Mouse (Mus musculus) heart, adult 8-10 months (tissue): ENCODE measurements at regions not wholly inside any gene's neighbourhood (a gene's known extent, or its start where the extent isn't known, plus 50 kb on each side); places are given as distances from the start of the nearest gene placed in this dataset.
"Not testable (repeated sequence)": the region's sequence is repeated elsewhere in the genome, so short reads cannot be mapped to it uniquely, and the experiment has no call there.

Experiments used
- DNase-seq: peaks from one replicate; pipeline ENCODE4 v3.0.0; 2022; ENCODE audit warnings: low spot score

GRCm38 (mm10) chr11:113132078-113133064 is 350.3 kb downstream of the Sox9 start:
- DNase-seq: no peak

- DNase-seq: no peak
Measured at GRCm38 (mm10) chr11:113133407-113133806, 351.4 kb downstream of the Sox9 start.

GRCm38 (mm10) chr11:113135261-113135660 is 353.2 kb downstream of the Sox9 start:
- DNase-seq: no peak

- no peak for DNase-seq
Measured at GRCm38 (mm10) chr11:113138462-113138861, 356.4 kb downstream of the Sox9 start.

- no peak for DNase-seq
Measured at GRCm38 (mm10) chr11:113140595-113140994, 358.6 kb downstream of the Sox9 start.

GRCm38 (mm10) chr11:113142816-113143215 is 360.8 kb downstream of the Sox9 start:
- no peak for DNase-seq

- DNase-seq: peak; percentile 63
Measured at GRCm38 (mm10) chr11:113143839-113144627, 362.0 kb downstream of the Sox9 start.

- DNase-seq: no peak
Measured at GRCm38 (mm10) chr11:113145721-113146120, 363.7 kb downstream of the Sox9 start.

- no peak for DNase-seq
Measured at GRCm38 (mm10) chr11:113146762-113147161, 364.7 kb downstream of the Sox9 start.

- no peak for DNase-seq
Measured at GRCm38 (mm10) chr11:113147535-113148197, 365.6 kb downstream of the Sox9 start.

GRCm38 (mm10) chr11:113148198-113148537 is 366.1 kb downstream of the Sox9 start:
- no peak for DNase-seq

GRCm38 (mm10) chr11:113155515-113155914 is 373.5 kb downstream of the Sox9 start:
- DNase-seq: no peak

- DNase-seq: no peak
Measured at GRCm38 (mm10) chr11:113163941-113164340, 381.9 kb downstream of the Sox9 start.

- no peak for DNase-seq
Measured at GRCm38 (mm10) chr11:113164510-113164909, 382.5 kb downstream of the Sox9 start.

GRCm38 (mm10) chr11:113165069-113165795 is 383.2 kb downstream of the Sox9 start:
- peak; percentile 82 for DNase-seq

GRCm38 (mm10) chr11:113166517-113166916 is 384.5 kb downstream of the Sox9 start:
- no peak for DNase-seq

- DNase-seq: peak; percentile 49
Measured at GRCm38 (mm10) chr11:113172497-113173140, 390.6 kb downstream of the Sox9 start.

GRCm38 (mm10) chr11:113173317-113173716 is 391.3 kb downstream of the Sox9 start:
- DNase-seq: not testable (repeated sequence)

GRCm38 (mm10) chr11:113174011-113174507 is 392.0 kb downstream of the Sox9 start:
- no peak for DNase-seq

GRCm38 (mm10) chr11:113175323-113175722 is 393.3 kb downstream of the Sox9 start:
- DNase-seq: no peak

GRCm38 (mm10) chr11:113176183-113176582 is 394.2 kb downstream of the Sox9 start:
- no peak for DNase-seq
